Mouse (Mus musculus) heart, embryonic 16.5 days (tissue): ENCODE data around the gene Vopp1. TPM values are rescaled to one million over a fixed set of nuclear protein-coding genes. Genes with fewer than 3 reads are reported as not detected.

Experiments used
- ATAC-seq: fragments of 200-750 bp; cut with Nextera tagmentation; replicated peaks from 2 replicates; pipeline ENCODE4 v1.8.0; 2017; ENCODE audit warnings: moderate number of reproducible peaks; ENCODE audit not compliant: insufficient read depth, low FRiP score; ENCODE audit errors: extremely low read depth
- H3K27ac ChIP-seq: fragments of 300-500 bp; sonication (generic); 2 replicates; pipeline ENCODE4 v1.5.1; 2014; ENCODE audit warnings: mild to moderate bottlenecking, low read length, control low read depth, moderate library complexity
- H3K27me3 ChIP-seq: fragments of 300-500 bp; sonication (generic); 2 replicates; pipeline ENCODE4 v1.6.1; 2014; ENCODE audit warnings: low read length, mixed read lengths; ENCODE audit not compliant: control insufficient read depth, insufficient read depth
- H3K36me3 ChIP-seq: fragments of 300-500 bp; sonication (generic); 2 replicates; pipeline ENCODE4 v1.6.1; 2014; ENCODE audit not compliant: control insufficient read depth, insufficient read depth
- H3K4me1 ChIP-seq: fragments of 300-500 bp; sonication (generic); 2 replicates; pipeline ENCODE4 v1.6.1; 2014; ENCODE audit warnings: low read length, mixed read lengths; ENCODE audit not compliant: control insufficient read depth, insufficient read depth
- H3K4me2 ChIP-seq: fragments of 300-500 bp; sonication (generic); 2 replicates; pipeline ENCODE4 v1.6.1; 2014; ENCODE audit warnings: low read depth, mild to moderate bottlenecking, control low read depth, low read length
- H3K4me3 ChIP-seq: fragments of 300-500 bp; sonication (generic); 2 replicates; pipeline ENCODE4 v1.5.1; 2014; ENCODE audit warnings: mild to moderate bottlenecking, control low read depth, low read length
- H3K9ac ChIP-seq: fragments of 300-500 bp; sonication (generic); 2 replicates; pipeline ENCODE4 v1.6.1; 2014; ENCODE audit warnings: low read length, control low read depth
- H3K9me3 ChIP-seq: fragments of 300-500 bp; sonication (generic); replicated peaks from 2 replicates; pipeline ENCODE4 v1.6.1; 2016; ENCODE audit warnings: low read length; ENCODE audit not compliant: control insufficient read depth
- WGBS: fragments of 180-500 bp; shearing (Covaris S2); extraction: QIAGEN DNeasy Blood & Tissue Kit; methylation state at CpG from one replicate; pipeline ENCODE4 v1.1.7; 2014; 5-methylcytosine and 5-hydroxymethylcytosine counted together
- polyA plus RNA-seq: library from polyadenylated mRNA; unstranded; fragments of >200 nt; fragmentation: Nextera tagmentation; extraction: Ambion mirVana; gene quantifications from 2 replicates; pipeline ENCODE4 v1.2.1, GENCODE M21; 2015

The Vopp1 gene
- polyA plus RNA-seq, 1 experiment from 2014 or later, result 28.2 TPM

GRCm38 (mm10) chr6:57767112-57767868 lies 57.7 kb downstream of the Vopp1 start:
- WGBS, result 35% methylated on average over 8 of the region's 8 CpGs
- Histone ChIP-seq H3K4me3 (no peak overlapping the region), H3K27me3 (no peaks in the 10 kb centered on the region), H3K9me3 (no peaks in the 10 kb centered on the region), H3K27ac (no peak overlapping the region), H3K9ac (no peak overlapping the region), H3K36me3 (peaks cover under 1% of the 10 kb centered on the region; the same call in 1 of the 2 replicates), H3K4me1 (peaks cover 5% of the 10 kb centered on the region), H3K4me2 (no peak overlapping the region)
- no peak for ATAC-seq

- H3K27ac ChIP-seq, result no peak overlapping the region
- H3K36me3 ChIP-seq, result peaks cover 4% of the 10 kb centered on the region; the same call in 1 of the 2 replicates
- no peak overlapping the region for H3K4me3 ChIP-seq
- ATAC-seq, result no peak
- WGBS, result 85% methylated on average over 1 of the region's 1 CpGs
- peaks cover 5% of the 10 kb centered on the region for H3K4me1 ChIP-seq
- H3K27me3 ChIP-seq, result no peaks in the 10 kb centered on the region
- no peak overlapping the region for H3K4me2 ChIP-seq
- no peaks in the 10 kb centered on the region for H3K9me3 ChIP-seq
- H3K9ac ChIP-seq, result no peak overlapping the region
Measured at GRCm38 (mm10) chr6:57766287-57766686, 58.7 kb downstream of the Vopp1 start.

DNA sequence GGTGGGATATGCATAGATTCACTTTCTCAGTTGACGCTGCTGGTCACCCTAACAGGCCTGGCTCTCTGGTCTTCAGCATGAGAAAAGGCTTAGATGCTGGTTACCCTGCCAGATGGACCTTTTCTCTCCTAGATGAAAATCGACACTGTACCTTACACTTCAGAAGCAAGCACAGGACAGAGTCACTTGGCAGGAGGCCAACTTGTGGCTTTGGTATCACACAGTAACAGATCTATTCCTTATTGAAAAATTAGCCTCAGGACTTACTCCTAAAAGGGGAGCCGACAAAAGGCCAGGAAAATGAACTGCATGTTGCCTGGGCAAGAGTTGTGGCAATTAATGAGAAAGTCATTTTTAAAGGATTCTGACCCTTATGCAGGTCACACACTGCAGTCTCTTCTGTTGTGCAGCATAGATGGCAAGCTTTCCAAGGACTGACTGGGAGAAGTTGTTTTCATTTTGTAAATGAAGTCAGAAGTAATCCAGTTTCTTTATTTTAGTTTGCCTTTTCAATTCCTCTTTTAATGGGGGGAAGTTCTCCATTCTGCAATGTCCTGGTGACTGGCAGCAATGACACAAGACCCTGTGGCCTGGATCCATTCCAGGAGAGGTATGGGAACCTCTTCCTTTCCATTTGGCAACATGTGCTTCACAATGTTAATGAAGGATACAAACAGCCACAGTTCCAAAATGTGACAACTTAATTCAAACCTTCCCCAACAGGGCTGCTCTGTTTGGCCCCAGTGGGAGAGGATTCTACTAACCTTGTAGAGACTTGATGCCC lies 59.7 kb downstream of the Vopp1 start:
- no peak overlapping the region for H3K4me3 ChIP-seq
- no peaks in the 10 kb centered on the region for H3K9me3 ChIP-seq
- H3K4me2 ChIP-seq, result no peak overlapping the region
- ATAC-seq, result no peak
- H3K27me3 ChIP-seq, result no peaks in the 10 kb centered on the region
- H3K27ac ChIP-seq, result no peak overlapping the region
- H3K4me1 ChIP-seq, result peaks cover 5% of the 10 kb centered on the region
- 40% methylated on average over 3 of the region's 3 CpGs for WGBS
- no peak overlapping the region for H3K9ac ChIP-seq
- peaks cover 5% of the 10 kb centered on the region; the same call in 1 of the 2 replicates for H3K36me3 ChIP-seq

DNA sequence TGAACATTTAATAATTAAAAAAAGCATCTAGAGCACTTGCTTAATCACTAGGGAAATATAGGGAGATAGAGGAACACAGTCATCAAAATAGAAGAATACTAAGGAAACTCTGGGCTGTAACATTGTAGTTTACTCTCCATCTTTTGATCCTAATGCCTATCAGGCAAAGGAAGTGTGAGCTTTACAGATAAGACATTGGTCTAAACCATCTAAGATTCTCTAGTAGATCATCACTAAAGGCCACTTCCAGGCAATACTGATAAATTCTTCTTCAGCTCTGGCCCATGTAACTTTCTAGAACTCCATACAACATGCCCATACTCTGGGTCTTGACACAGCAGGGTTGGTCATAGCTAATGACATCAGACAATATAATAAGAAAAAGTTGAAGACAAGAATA lies 61.9 kb downstream of the Vopp1 start:
- no peak overlapping the region for H3K27ac ChIP-seq
- no peak for ATAC-seq
- H3K4me2 ChIP-seq, result no peak overlapping the region
- H3K27me3 ChIP-seq, result no peaks in the 10 kb centered on the region
- peaks cover 5% of the 10 kb centered on the region for H3K4me1 ChIP-seq
- no peak overlapping the region for H3K4me3 ChIP-seq
- peaks cover 9% of the 10 kb centered on the region for H3K36me3 ChIP-seq
- H3K9ac ChIP-seq, result no peak overlapping the region
- H3K9me3 ChIP-seq, result no peaks in the 10 kb centered on the region

- Histone ChIP-seq H3K9me3 (no peaks in the 10 kb centered on the region), H3K27me3 (no peaks in the 10 kb centered on the region), H3K9ac (no peak overlapping the region), H3K4me2 (no peak overlapping the region), H3K27ac (no peak overlapping the region), H3K4me3 (no peak overlapping the region), H3K36me3 (peaks cover 6% of the 10 kb centered on the region), H3K4me1 (no peaks in the 10 kb centered on the region)
- ATAC-seq, result no peak
- 93% methylated on average over 9 of the region's 9 CpGs for WGBS
Measured at GRCm38 (mm10) chr6:57753962-57754759, 70.8 kb downstream of the Vopp1 start.

GRCm38 (mm10) chr6:57745748-57746129 lies 79.2 kb downstream of the Vopp1 start:
- Histone ChIP-seq H3K4me2 (no peak overlapping the region), H3K4me1 (no peaks in the 10 kb centered on the region), H3K36me3 (no peaks in the 10 kb centered on the region), H3K27me3 (no peaks in the 10 kb centered on the region), H3K27ac (no peak overlapping the region), H3K9me3 (no peaks in the 10 kb centered on the region), H3K4me3 (no peak overlapping the region), H3K9ac (no peak overlapping the region)
- WGBS, result 84% methylated on average over 2 of the region's 2 CpGs
- no peak for ATAC-seq

- no peak overlapping the region for H3K9ac ChIP-seq
- no peak overlapping the region for H3K4me2 ChIP-seq
- 67% methylated on average over 4 of the region's 4 CpGs for WGBS
- no peak overlapping the region for H3K4me3 ChIP-seq
- H3K27ac ChIP-seq, result no peak overlapping the region
- no peaks in the 10 kb centered on the region for H3K9me3 ChIP-seq
- H3K4me1 ChIP-seq, result no peaks in the 10 kb centered on the region
- H3K27me3 ChIP-seq, result no peaks in the 10 kb centered on the region
- ATAC-seq, result no peak
- H3K36me3 ChIP-seq, result no peaks in the 10 kb centered on the region
Measured at GRCm38 (mm10) chr6:57744974-57745747, 79.8 kb downstream of the Vopp1 start.

GRCm38 (mm10) chr6:57744123-57744522 lies 80.8 kb downstream of the Vopp1 start:
- no peaks in the 10 kb centered on the region for H3K9me3 ChIP-seq
- ATAC-seq, result no peak
- H3K27me3 ChIP-seq, result no peaks in the 10 kb centered on the region
- no peak overlapping the region for H3K9ac ChIP-seq
- H3K4me3 ChIP-seq, result no peak overlapping the region
- H3K4me1 ChIP-seq, result no peaks in the 10 kb centered on the region
- H3K4me2 ChIP-seq, result no peak overlapping the region
- 98% methylated on average over 2 of the region's 2 CpGs for WGBS
- no peaks in the 10 kb centered on the region for H3K36me3 ChIP-seq
- no peak overlapping the region for H3K27ac ChIP-seq
